Mouse (Mus musculus) lung, embryonic 14.5 days (tissue): ENCODE data around the gene Tmem132b. TPM values are rescaled to one million over a fixed set of nuclear protein-coding genes. Genes with fewer than 3 reads are reported as not detected.
A peak's percentile ranks its signal among the peaks of the same experiment; 100 is the strongest.

Experiments
- ATAC-seq: fragments of 200-750 bp; cut with Nextera tagmentation; 2 replicates; pipeline ENCODE4 v1.8.0; 2017; ENCODE audit warnings: mild to moderate bottlenecking, moderate TSS enrichment, moderate library complexity; ENCODE audit not compliant: insufficient read depth
- DNase-seq: peaks from one replicate; pipeline ENCODE4 v3.0.0-alpha.2; 2015
- H3K27ac ChIP-seq: fragments of 300-500 bp; sonication (generic); 2 replicates; pipeline ENCODE4 v1.5.1; 2014; ENCODE audit warnings: low read depth, mild to moderate bottlenecking, moderate library complexity
- H3K27me3 ChIP-seq: fragments of 300-500 bp; sonication (generic); 2 replicates; pipeline ENCODE4 v1.6.1; 2014; ENCODE audit warnings: low read length, control low read depth; ENCODE audit not compliant: insufficient read depth
- H3K36me3 ChIP-seq: fragments of 300-500 bp; sonication (generic); 2 replicates; pipeline ENCODE4 v1.6.1; 2014; ENCODE audit warnings: control low read depth; ENCODE audit not compliant: insufficient read depth
- H3K4me1 ChIP-seq: fragments of 300-500 bp; sonication (generic); 2 replicates; pipeline ENCODE4 v1.6.1; 2014; ENCODE audit warnings: antibody characterized with exemption, control low read depth; ENCODE audit not compliant: insufficient read depth
- H3K4me2 ChIP-seq: fragments of 300-500 bp; sonication (generic); 2 replicates; pipeline ENCODE4 v1.6.1; 2014; ENCODE audit warnings: mild to moderate bottlenecking
- H3K4me3 ChIP-seq: fragments of 300-500 bp; sonication (generic); 2 replicates; pipeline ENCODE4 v1.5.1; 2014; ENCODE audit warnings: low read depth, low read length
- H3K9ac ChIP-seq: fragments of 300-500 bp; sonication (generic); 2 replicates; pipeline ENCODE4 v1.6.1; 2014
- H3K9me3 ChIP-seq: fragments of 300-500 bp; sonication (generic); 2 replicates; pipeline ENCODE4 v1.6.1; 2016; ENCODE audit warnings: low read depth, low read length, control low read depth
- CTCF ChIP-seq: IDR thresholded peaks from 2 replicates; pipeline ENCODE4 v1.5.1; 2016; ENCODE audit warnings: antibody characterized with exemption, low read depth
- WGBS: fragments of 180-500 bp; shearing (Covaris S2); extraction: QIAGEN DNeasy Blood & Tissue Kit; methylation state at CpG from one replicate; pipeline ENCODE4 v1.1.7; 2014; 5-methylcytosine and 5-hydroxymethylcytosine counted together
- polyA plus RNA-seq: library from polyadenylated mRNA; unstranded; fragments of >200 nt; fragmentation: Nextera tagmentation; extraction: Ambion mirVana; gene quantifications from 2 replicates; pipeline ENCODE4 v1.2.1, GENCODE M21; 2014

Gene Tmem132b
- polyA plus RNA-seq, 1 experiment from 2014 or later, result not detected

DNA sequence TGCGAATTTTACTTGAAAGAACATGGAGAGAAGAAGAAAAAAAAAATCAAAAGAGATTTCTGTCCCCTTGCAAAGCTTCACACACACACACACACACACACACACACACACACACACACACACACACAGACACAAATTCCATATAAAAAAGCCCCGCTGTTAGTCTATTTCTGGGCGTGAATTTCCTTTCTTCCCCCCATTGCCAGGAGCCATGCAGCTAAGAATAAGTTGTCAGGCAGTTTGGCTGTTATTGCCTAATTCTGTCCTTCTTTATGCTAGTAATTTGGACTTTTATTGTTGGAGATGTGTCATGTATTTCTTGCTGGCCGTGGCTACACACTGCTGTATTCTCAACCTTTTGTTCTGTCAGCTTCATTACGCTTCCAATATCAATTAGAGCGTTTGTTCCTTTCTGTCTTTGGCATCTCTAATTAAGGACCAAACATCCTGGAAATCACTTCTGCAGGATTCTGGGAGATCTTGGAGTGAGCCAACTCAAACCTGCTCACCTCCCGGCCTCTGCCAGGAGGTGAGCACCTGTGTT is 225.5 kb downstream of the Tmem132b start:
- H3K36me3 ChIP-seq, result no peaks in the 10 kb centered on the region
- TF ChIP-seq CTCF, result no peak
- H3K9ac ChIP-seq, result no peak overlapping the region
- H3K4me2 ChIP-seq, result no peak overlapping the region
- no peaks in the 10 kb centered on the region for H3K27me3 ChIP-seq
- H3K9me3 ChIP-seq, result no peaks in the 10 kb centered on the region
- H3K27ac ChIP-seq, result no peak overlapping the region
- no peak for ATAC-seq
- 89% methylated on average over 7 of the region's 7 CpGs for WGBS
- no peaks in the 10 kb centered on the region for H3K4me1 ChIP-seq
- DNase-seq, result no peak
- H3K4me3 ChIP-seq, result no peak overlapping the region

DNA sequence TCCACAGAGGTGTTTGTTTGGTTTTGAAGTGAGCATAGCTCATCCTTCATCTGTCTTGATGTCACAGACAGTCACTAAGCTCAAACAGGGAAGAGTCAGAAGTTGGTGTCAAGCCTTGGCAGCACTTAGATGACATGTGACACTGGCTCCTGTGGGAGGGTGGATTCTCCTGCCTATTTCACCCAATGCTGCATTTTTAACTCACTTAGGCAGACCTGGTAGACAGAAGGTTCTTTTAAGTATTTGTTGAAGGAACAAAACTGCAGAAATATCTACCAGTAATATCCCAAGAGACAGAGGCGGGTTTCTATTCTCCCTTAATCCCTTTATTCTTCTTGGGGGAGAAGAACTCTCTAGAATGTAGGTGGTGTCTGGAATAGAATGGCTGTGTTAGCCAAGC is 226.9 kb downstream of the Tmem132b start:
- Histone ChIP-seq H3K4me2 (no peak overlapping the region), H3K27ac (no peak overlapping the region), H3K4me3 (no peak overlapping the region), H3K4me1 (no peaks in the 10 kb centered on the region), H3K27me3 (no peaks in the 10 kb centered on the region), H3K36me3 (no peaks in the 10 kb centered on the region), H3K9ac (no peak overlapping the region), H3K9me3 (no peaks in the 10 kb centered on the region)
- 74% methylated on average over 1 of the region's 1 CpGs for WGBS
- DNase-seq, result no peak
- TF ChIP-seq CTCF, result no peak
- ATAC-seq, result no peak

DNA sequence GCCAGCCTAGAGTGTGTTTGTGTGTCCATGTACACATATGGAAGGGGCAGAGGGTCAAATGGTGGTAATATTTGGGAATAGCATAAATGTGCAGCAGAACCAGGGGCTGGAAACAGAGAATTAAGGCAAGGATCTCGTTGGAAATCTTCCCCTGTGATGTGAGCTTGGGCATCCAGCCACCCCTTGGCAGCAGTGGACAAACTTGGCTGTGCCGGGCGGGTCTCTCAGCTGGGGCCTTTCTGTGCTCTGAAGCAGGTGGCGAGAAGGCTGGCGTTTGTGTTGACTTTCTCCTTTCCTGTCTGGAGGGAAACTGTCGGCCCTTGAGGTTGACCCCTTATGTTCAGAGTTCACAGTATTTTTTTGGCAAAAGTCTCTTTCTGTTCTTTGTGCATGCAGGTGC is 235.4 kb downstream of the Tmem132b start:
- Histone ChIP-seq H3K9ac (no peak overlapping the region), H3K9me3 (no peaks in the 10 kb centered on the region), H3K4me3 (no peak overlapping the region), H3K27me3 (no peaks in the 10 kb centered on the region), H3K4me2 (no peak overlapping the region), H3K4me1 (no peaks in the 10 kb centered on the region), H3K36me3 (no peaks in the 10 kb centered on the region), H3K27ac (no peak overlapping the region)
- TF ChIP-seq CTCF, result no peak
- no peak for ATAC-seq
- WGBS, result 45% methylated on average over 6 of the region's 6 CpGs
- DNase-seq, result no peak

DNA sequence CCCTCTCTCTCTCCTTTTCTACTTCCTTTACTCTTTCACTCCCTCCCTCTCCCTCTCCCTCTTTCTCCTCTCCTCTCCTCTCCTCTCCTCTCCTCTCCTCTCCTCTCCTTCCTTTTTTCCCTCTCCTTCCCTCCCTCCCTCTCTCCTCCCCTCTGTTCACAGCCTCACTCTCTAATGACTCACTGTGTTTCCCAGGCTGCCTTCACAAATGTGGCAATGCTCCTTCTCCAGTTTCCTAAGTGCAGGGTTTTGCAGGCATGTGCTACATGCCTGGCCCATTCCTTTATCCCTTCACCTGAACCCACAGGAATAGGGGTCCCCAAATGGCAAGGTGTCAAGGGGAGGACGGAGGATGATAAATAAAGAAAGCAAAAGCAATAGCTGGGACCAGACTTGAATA is 236.4 kb downstream of the Tmem132b start:
- no peak overlapping the region for H3K4me3 ChIP-seq
- no peak for TF ChIP-seq CTCF
- H3K27ac ChIP-seq, result no peak overlapping the region
- no peak overlapping the region for H3K9ac ChIP-seq
- H3K27me3 ChIP-seq, result no peaks in the 10 kb centered on the region
- DNase-seq (no peak), ATAC-seq (no peak)
- no peak overlapping the region for H3K4me2 ChIP-seq
- H3K4me1 ChIP-seq, result no peaks in the 10 kb centered on the region
- H3K36me3 ChIP-seq, result no peaks in the 10 kb centered on the region
- WGBS, result 49% methylated on average over 1 of the region's 1 CpGs
- H3K9me3 ChIP-seq, result no peaks in the 10 kb centered on the region

DNA sequence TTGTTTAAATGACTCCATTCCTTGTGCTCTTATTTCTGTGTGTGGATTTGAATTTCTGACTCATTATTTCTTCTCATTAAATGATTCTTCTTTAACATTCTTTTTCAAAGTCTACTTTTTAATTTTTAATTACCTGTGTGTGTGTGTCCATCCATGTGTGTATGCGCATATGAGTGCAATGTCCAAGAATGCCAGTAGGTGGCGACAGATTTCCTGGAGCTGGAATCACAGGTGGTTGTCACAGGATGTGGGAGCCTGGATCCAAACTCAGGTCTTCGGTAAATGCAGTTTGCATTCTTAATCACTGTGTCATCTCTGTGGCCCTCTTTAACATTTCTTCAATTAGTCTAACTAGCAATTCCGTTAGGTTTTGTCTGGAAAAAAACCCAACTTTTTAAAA is 240.7 kb downstream of the Tmem132b start:
- no peak for TF ChIP-seq CTCF
- Histone ChIP-seq H3K27me3 (no peaks in the 10 kb centered on the region), H3K27ac (no peak overlapping the region), H3K4me1 (no peaks in the 10 kb centered on the region), H3K9me3 (no peaks in the 10 kb centered on the region), H3K36me3 (no peaks in the 10 kb centered on the region), H3K4me3 (no peak overlapping the region), H3K4me2 (no peak overlapping the region), H3K9ac (no peak overlapping the region)
- DNase-seq (no peak), ATAC-seq (no peak)
- WGBS, result 92% methylated on average over 4 of the region's 4 CpGs

DNA sequence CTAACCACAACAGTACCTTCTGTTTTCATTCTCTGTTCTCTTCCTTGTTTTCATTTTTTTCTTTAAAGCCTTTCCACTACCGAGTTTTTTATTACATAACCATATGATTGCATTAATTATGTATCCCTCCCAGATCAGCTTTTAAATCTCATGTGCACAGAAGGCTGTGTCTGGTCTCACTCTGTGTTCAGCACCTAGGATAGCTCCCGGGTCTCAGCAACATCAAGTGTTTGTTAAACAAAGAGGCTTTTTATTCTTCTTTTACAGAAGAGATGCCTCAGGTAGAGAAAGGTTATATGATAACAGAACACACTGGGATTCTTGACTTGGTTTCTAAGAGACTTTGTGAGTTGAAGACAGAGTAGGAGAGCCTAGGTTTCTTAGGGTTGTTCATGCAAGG is 241.2 kb downstream of the Tmem132b start:
- H3K27ac ChIP-seq, result no peak overlapping the region
- H3K9me3 ChIP-seq, result no peaks in the 10 kb centered on the region
- DNase-seq (peak; percentile 47), ATAC-seq (no peak)
- no peak overlapping the region for H3K4me2 ChIP-seq
- no peak overlapping the region for H3K4me3 ChIP-seq
- H3K36me3 ChIP-seq, result no peaks in the 10 kb centered on the region
- no peak for TF ChIP-seq CTCF
- WGBS, result 36% methylated on average over 2 of the region's 2 CpGs
- H3K9ac ChIP-seq, result no peak overlapping the region
- H3K27me3 ChIP-seq, result no peaks in the 10 kb centered on the region
- no peaks in the 10 kb centered on the region for H3K4me1 ChIP-seq

DNA sequence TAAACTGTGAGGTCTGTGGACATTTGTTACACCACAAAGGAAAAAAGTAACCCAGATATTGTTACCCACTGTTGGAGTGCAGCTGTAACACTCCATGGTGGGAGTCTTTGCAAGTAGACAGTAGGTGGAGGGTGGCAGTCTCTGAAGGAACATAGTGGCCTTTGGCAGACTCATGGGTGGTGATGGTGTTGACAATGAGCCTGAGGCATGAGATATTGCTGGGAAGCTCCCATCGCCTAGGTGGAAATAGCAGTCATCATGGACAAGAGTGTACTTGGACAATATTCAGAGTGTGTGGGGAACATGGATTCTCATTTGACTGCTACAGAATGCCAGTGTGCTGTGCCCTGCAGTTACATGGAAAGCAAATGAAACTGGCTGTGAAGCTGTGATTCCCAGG is 248.8 kb downstream of the Tmem132b start:
- 97% methylated on average over 1 of the region's 1 CpGs for WGBS
- no peaks in the 10 kb centered on the region for H3K27me3 ChIP-seq
- TF ChIP-seq CTCF, result no peak
- H3K36me3 ChIP-seq, result no peaks in the 10 kb centered on the region
- H3K9ac ChIP-seq, result no peak overlapping the region
- H3K4me3 ChIP-seq, result no peak overlapping the region
- H3K4me1 ChIP-seq, result no peaks in the 10 kb centered on the region
- no peak overlapping the region for H3K4me2 ChIP-seq
- H3K27ac ChIP-seq, result no peak overlapping the region
- DNase-seq, result no peak
- peaks cover 4% of the 10 kb centered on the region; the same call in 1 of the 2 replicates for H3K9me3 ChIP-seq
- no peak for ATAC-seq

DNA sequence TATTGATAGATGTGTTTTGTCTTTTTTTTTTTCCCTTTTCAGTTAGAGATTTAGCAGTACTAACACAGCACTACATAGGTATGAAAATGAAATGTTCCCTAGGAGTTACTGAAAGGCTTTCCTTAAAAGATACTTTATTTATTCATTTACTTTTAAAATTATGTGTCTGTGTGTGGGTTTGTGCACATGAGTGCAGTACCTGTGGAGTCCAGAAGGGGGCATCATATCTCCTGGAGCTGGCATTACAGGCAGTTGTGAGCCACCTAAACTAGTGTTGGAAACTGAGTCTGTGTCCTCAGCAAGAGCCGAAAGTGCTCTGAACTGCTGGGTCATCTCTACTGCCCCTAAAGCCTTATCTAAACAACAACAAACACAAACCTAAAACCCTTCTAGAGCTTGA is 261.1 kb downstream of the Tmem132b start:
- no peaks in the 10 kb centered on the region for H3K4me1 ChIP-seq
- H3K9me3 ChIP-seq, result no peaks in the 10 kb centered on the region
- ATAC-seq (no peak), DNase-seq (no peak)
- H3K27ac ChIP-seq, result no peak overlapping the region
- H3K4me2 ChIP-seq, result no peak overlapping the region
- H3K9ac ChIP-seq, result no peak overlapping the region
- no peak for TF ChIP-seq CTCF
- H3K36me3 ChIP-seq, result no peaks in the 10 kb centered on the region
- H3K4me3 ChIP-seq, result no peak overlapping the region
- H3K27me3 ChIP-seq, result no peaks in the 10 kb centered on the region
- 82% methylated on average over 1 of the region's 1 CpGs for WGBS
